Mouse (Mus musculus): Measurements from ENCODE around the gene Xrcc5. TPM values are rescaled to one million over a fixed set of nuclear protein-coding genes. Genes with fewer than 3 reads are reported as not detected.

Xrcc5 gene
- polyA plus RNA-seq, 1 experiment from 2014 or later: 43.6 TPM

- peak overlapping the region; percentile 54 for H3K4me2 ChIP-seq (replicated peaks; ENCODE audit: low read depth, low read length)
- peak; percentile 79; the same call in 1 of the 2 replicates for ATAC-seq (ENCODE audit: insufficient number of reproducible peaks, insufficient read depth, low FRiP score, low read depth)
- H3K36me3 ChIP-seq (ENCODE audit: control insufficient read depth, insufficient read depth, low read length): no peaks in the 10 kb centered on the region
- H3K9ac ChIP-seq (replicated peaks; ENCODE audit: low read depth, low read length): no peak overlapping the region
- H3K9me3 ChIP-seq (ENCODE audit: control insufficient read depth, low read depth, low read length): no peaks in the 10 kb centered on the region
- whole genome bisulfite sequencing: 3% methylated on average over 11 of the region's 11 CpGs
- peaks cover 7% of the 10 kb centered on the region for H3K4me1 ChIP-seq (ENCODE audit: control insufficient read depth, insufficient read depth, low read length)
- no peaks in the 10 kb centered on the region for H3K27me3 ChIP-seq (ENCODE audit: control insufficient read depth, insufficient read depth, low read length)
- H3K4me3 ChIP-seq (ENCODE audit: low read depth, low read length): peak overlapping the region; percentile 60
- peak overlapping the region; percentile 61 for H3K27ac ChIP-seq (ENCODE audit: low read length)
Observed at GRCm38 (mm10) chr1:72306679-72307181, 491 bp upstream of the Xrcc5 start.

- Histone ChIP-seq H3K9me3 (ENCODE audit: control insufficient read depth, low read depth, low read length) (no peaks in the 10 kb centered on the region), H3K4me3 (ENCODE audit: low read depth, low read length) (no peak overlapping the region), H3K36me3 (ENCODE audit: control insufficient read depth, insufficient read depth, low read length) (no peaks in the 10 kb centered on the region; the same call in 1 of the 2 replicates), H3K9ac (replicated peaks; ENCODE audit: low read depth, low read length) (no peak overlapping the region), H3K27me3 (ENCODE audit: control insufficient read depth, insufficient read depth, low read length) (no peaks in the 10 kb centered on the region), H3K4me1 (ENCODE audit: control insufficient read depth, insufficient read depth, low read length) (peaks cover 7% of the 10 kb centered on the region), H3K4me2 (replicated peaks; ENCODE audit: low read depth, low read length) (no peak overlapping the region), H3K27ac (ENCODE audit: low read length) (no peak overlapping the region)
- 61% methylated on average over 4 of the region's 4 CpGs for WGBS
- ATAC-seq (ENCODE audit: insufficient number of reproducible peaks, insufficient read depth, low FRiP score, low read depth): no peak
Observed at GRCm38 (mm10) chr1:72308919-72309318, 1.7 kb downstream of the Xrcc5 start.

DNA sequence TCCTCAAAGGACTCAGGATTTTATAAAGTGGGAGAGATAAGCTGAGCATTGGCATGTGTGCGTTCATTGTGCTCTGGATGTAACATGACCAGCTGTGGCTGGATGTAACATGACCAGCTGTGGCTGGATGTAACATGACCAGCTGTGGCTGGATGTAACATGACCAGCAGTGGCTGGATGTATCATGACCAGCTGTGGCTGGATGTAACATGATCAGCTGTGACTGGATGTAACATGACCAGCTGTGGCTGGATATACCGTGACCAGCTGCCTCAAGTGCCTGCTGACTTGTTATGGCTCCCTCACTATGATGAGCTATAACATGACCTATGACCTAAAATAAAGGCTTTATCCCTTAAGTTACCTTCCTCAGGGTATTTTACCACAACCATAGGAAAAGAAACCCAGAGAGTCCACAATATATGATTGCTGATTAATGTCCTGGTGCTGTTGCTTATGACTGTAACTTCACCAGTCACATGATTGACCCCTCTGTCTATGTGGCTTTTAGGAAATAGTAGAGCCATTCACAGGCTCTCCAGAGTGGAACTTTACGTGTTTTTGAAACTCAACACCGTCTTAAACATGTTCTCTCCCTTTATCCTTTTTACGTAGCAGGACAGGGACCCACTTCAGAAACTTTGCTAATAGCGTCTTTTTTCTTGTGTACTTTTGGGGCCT is 2.7 kb downstream of the Xrcc5 start:
- no peak for ATAC-seq (ENCODE audit: insufficient number of reproducible peaks, insufficient read depth, low FRiP score, low read depth)
- no peak overlapping the region for H3K27ac ChIP-seq (ENCODE audit: low read length)

GRCm38 (mm10) chr1:72312701-72313398 is 5.6 kb downstream of the Xrcc5 start:
- Histone ChIP-seq H3K9me3 (ENCODE audit: control insufficient read depth, low read depth, low read length) (no peaks in the 10 kb centered on the region), H3K9ac (replicated peaks; ENCODE audit: low read depth, low read length) (no peak overlapping the region), H3K27ac (ENCODE audit: low read length) (no peak overlapping the region), H3K27me3 (ENCODE audit: control insufficient read depth, insufficient read depth, low read length) (no peaks in the 10 kb centered on the region), H3K4me2 (replicated peaks; ENCODE audit: low read depth, low read length) (no peak overlapping the region), H3K36me3 (ENCODE audit: control insufficient read depth, insufficient read depth, low read length) (peaks cover 8% of the 10 kb centered on the region; the same call in 1 of the 2 replicates), H3K4me1 (ENCODE audit: control insufficient read depth, insufficient read depth, low read length) (peaks cover 7% of the 10 kb centered on the region), H3K4me3 (ENCODE audit: low read depth, low read length) (no peak overlapping the region)
- no peak for ATAC-seq (ENCODE audit: insufficient number of reproducible peaks, insufficient read depth, low FRiP score, low read depth)
- 84% methylated on average over 9 of the region's 9 CpGs for WGBS

More for the DNA sequence above, 2.7 kb downstream of the Xrcc5 start:
- no peak overlapping the region for H3K4me2 ChIP-seq (replicated peaks; ENCODE audit: low read depth, low read length)
- no peaks in the 10 kb centered on the region for H3K9me3 ChIP-seq (ENCODE audit: control insufficient read depth, low read depth, low read length)
- WGBS: 57% methylated on average over 6 of the region's 6 CpGs
- no peak overlapping the region for H3K4me3 ChIP-seq (ENCODE audit: low read depth, low read length)
- H3K4me1 ChIP-seq (ENCODE audit: control insufficient read depth, insufficient read depth, low read length): peaks cover 7% of the 10 kb centered on the region
- no peaks in the 10 kb centered on the region for H3K27me3 ChIP-seq (ENCODE audit: control insufficient read depth, insufficient read depth, low read length)
- no peak overlapping the region for H3K9ac ChIP-seq (replicated peaks; ENCODE audit: low read depth, low read length)
- H3K36me3 ChIP-seq (ENCODE audit: control insufficient read depth, insufficient read depth, low read length): no peaks in the 10 kb centered on the region; the same call in 1 of the 2 replicates

- Histone ChIP-seq H3K4me3 (ENCODE audit: low read depth, low read length) (no peak overlapping the region), H3K4me1 (ENCODE audit: control insufficient read depth, insufficient read depth, low read length) (peaks cover under 1% of the 10 kb centered on the region; the same call in 1 of the 2 replicates), H3K9me3 (ENCODE audit: control insufficient read depth, low read depth, low read length) (no peaks in the 10 kb centered on the region), H3K27ac (ENCODE audit: low read length) (no peak overlapping the region), H3K4me2 (replicated peaks; ENCODE audit: low read depth, low read length) (no peak overlapping the region), H3K36me3 (ENCODE audit: control insufficient read depth, insufficient read depth, low read length) (peaks cover 11% of the 10 kb centered on the region; the same call in 1 of the 2 replicates), H3K9ac (replicated peaks; ENCODE audit: low read depth, low read length) (no peak overlapping the region), H3K27me3 (ENCODE audit: control insufficient read depth, insufficient read depth, low read length) (no peaks in the 10 kb centered on the region)
- WGBS: 79% methylated on average over 5 of the region's 5 CpGs
- no peak for ATAC-seq (ENCODE audit: insufficient number of reproducible peaks, insufficient read depth, low FRiP score, low read depth)
Observed at GRCm38 (mm10) chr1:72313399-72314039, 6.3 kb downstream of the Xrcc5 start.

DNA sequence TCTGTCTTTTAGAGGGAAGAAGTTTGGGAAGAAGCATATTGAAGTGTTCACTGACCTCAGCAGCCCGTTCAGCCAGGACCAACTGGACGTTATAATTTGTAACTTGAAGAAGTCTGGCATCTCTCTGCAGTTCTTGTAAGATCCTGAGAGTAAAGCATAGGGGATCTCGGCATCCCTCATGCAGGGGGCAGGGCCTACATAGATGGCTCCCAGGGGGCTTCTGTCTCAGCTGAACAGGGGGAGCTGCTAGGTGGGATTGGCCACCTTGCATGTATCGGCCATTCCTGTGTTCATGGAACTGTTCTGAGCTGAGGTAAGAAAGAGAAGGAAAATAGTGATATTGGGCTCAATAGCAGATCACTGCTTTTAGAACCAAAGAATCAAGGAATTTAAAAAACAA is 8.2 kb downstream of the Xrcc5 start:
- no peak overlapping the region for H3K27ac ChIP-seq (ENCODE audit: low read length)
- H3K4me3 ChIP-seq (ENCODE audit: low read depth, low read length): no peak overlapping the region
- no peak for ATAC-seq (ENCODE audit: insufficient number of reproducible peaks, insufficient read depth, low FRiP score, low read depth)
- no peak overlapping the region for H3K4me2 ChIP-seq (replicated peaks; ENCODE audit: low read depth, low read length)
- H3K4me1 ChIP-seq (ENCODE audit: control insufficient read depth, insufficient read depth, low read length): no peaks in the 10 kb centered on the region
- H3K9me3 ChIP-seq (ENCODE audit: control insufficient read depth, low read depth, low read length): no peaks in the 10 kb centered on the region
- no peaks in the 10 kb centered on the region for H3K27me3 ChIP-seq (ENCODE audit: control insufficient read depth, insufficient read depth, low read length)
- 84% methylated on average over 4 of the region's 4 CpGs for WGBS
- H3K36me3 ChIP-seq (ENCODE audit: control insufficient read depth, insufficient read depth, low read length): peaks cover 19% of the 10 kb centered on the region
- no peak overlapping the region for H3K9ac ChIP-seq (replicated peaks; ENCODE audit: low read depth, low read length)

GRCm38 (mm10) chr1:72316409-72316808 is 9.2 kb downstream of the Xrcc5 start:
- H3K4me3 ChIP-seq (ENCODE audit: low read depth, low read length): no peak overlapping the region
- H3K9ac ChIP-seq (replicated peaks; ENCODE audit: low read depth, low read length): no peak overlapping the region
- H3K27me3 ChIP-seq (ENCODE audit: control insufficient read depth, insufficient read depth, low read length): no peaks in the 10 kb centered on the region
- H3K4me1 ChIP-seq (ENCODE audit: control insufficient read depth, insufficient read depth, low read length): no peaks in the 10 kb centered on the region
- WGBS: 79% methylated on average over 8 of the region's 8 CpGs
- H3K27ac ChIP-seq (ENCODE audit: low read length): no peak overlapping the region
- peaks cover 26% of the 10 kb centered on the region for H3K36me3 ChIP-seq (ENCODE audit: control insufficient read depth, insufficient read depth, low read length)
- H3K9me3 ChIP-seq (ENCODE audit: control insufficient read depth, low read depth, low read length): no peaks in the 10 kb centered on the region
- ATAC-seq (ENCODE audit: insufficient number of reproducible peaks, insufficient read depth, low FRiP score, low read depth): no peak
- H3K4me2 ChIP-seq (replicated peaks; ENCODE audit: low read depth, low read length): no peak overlapping the region

- WGBS: 63% methylated on average over 7 of the region's 7 CpGs
- peaks cover 26% of the 10 kb centered on the region for H3K36me3 ChIP-seq (ENCODE audit: control insufficient read depth, insufficient read depth, low read length)
Observed at GRCm38 (mm10) chr1:72316901-72317300, 9.7 kb downstream of the Xrcc5 start.

More at GRCm38 (mm10) chr1:72316901-72317300, 9.7 kb downstream of the Xrcc5 start:
- Histone ChIP-seq H3K4me2 (replicated peaks; ENCODE audit: low read depth, low read length) (no peak overlapping the region), H3K9me3 (ENCODE audit: control insufficient read depth, low read depth, low read length) (no peaks in the 10 kb centered on the region), H3K27ac (ENCODE audit: low read length) (no peak overlapping the region), H3K27me3 (ENCODE audit: control insufficient read depth, insufficient read depth, low read length) (no peaks in the 10 kb centered on the region), H3K4me1 (ENCODE audit: control insufficient read depth, insufficient read depth, low read length) (no peaks in the 10 kb centered on the region), H3K4me3 (ENCODE audit: low read depth, low read length) (no peak overlapping the region), H3K9ac (replicated peaks; ENCODE audit: low read depth, low read length) (no peak overlapping the region)
- ATAC-seq (ENCODE audit: insufficient number of reproducible peaks, insufficient read depth, low FRiP score, low read depth): no peak
